In genomic region chr8:127065113-127065473, GRCm38 (mm10) we compare ENCODE assay signal across 9 mouse cellular contexts. TPM values are rescaled to one million over a fixed set of nuclear protein-coding genes. Genes with fewer than 3 reads are reported as not detected.
DNase-seq lines count a peak whose midpoint lies in the region; ATAC-seq and TF ChIP-seq lines count a peak whose summit lies in the region.
"Had no signal": no experiment of that assay in that cellular context is flagged by ENCODE, and none has a peak within 500 bp of the region (broad histone marks: within the 10 kb centered on the region; RNA-seq: fewer than 3 reads in every experiment).

No protein-coding gene starts in this region.

- no peaks in the 10 kb centered on the region for H3K9me3 ChIP-seq in kidney, embryonic 16.5 days (ENCODE audit: low read length)
- H3K9me3 ChIP-seq in limb, embryonic 11.5 days (ENCODE audit: control insufficient read depth, low read length), result no peaks in the 10 kb centered on the region
- H3K9me3 ChIP-seq in neural tube, embryonic 14.5 days (ENCODE audit: control insufficient read depth, low read length), result no peaks in the 10 kb centered on the region

- no peak for DNase-seq in kidney, adult 9 months
- no peak for DNase-seq in limb, embryonic 11.5 days (ENCODE audit: low spot score)
- no peak for DNase-seq in gastrocnemius, postnatal 25 days
- no peak for DNase-seq in gastrocnemius, postnatal 36 days
- no peak for DNase-seq in layer of hippocampus, adult 9-10 months (ENCODE audit: low spot score)

- H3K4me3 ChIP-seq in kidney, embryonic 16.5 days (ENCODE audit: low read length), result peak overlapping the region; percentile 91
- peak overlapping the region; percentile 84 for H3K4me3 ChIP-seq in embryonic fibroblast, embryonic 13.5 days (ENCODE audit: insufficient read depth, low read length)
- H3K4me3 ChIP-seq in limb, embryonic 11.5 days (ENCODE audit: low read depth, low read length), result peak overlapping the region; percentile 91
- H3K4me3 ChIP-seq in neural tube, embryonic 14.5 days (ENCODE audit: low read depth, low read length), result peak overlapping the region; percentile 85

- peak overlapping the region; percentile 97 for H3K27ac ChIP-seq in kidney, embryonic 16.5 days (ENCODE audit: low read length)
- H3K27ac ChIP-seq in embryonic fibroblast, embryonic 13.5 days (ENCODE audit: insufficient read depth, low read length), result no peak overlapping the region
- H3K27ac ChIP-seq in limb, embryonic 11.5 days (replicated peaks; ENCODE audit: low read depth, low read length), result peak overlapping the region; percentile 96
- peak overlapping the region; percentile 91 for H3K27ac ChIP-seq in neural tube, embryonic 14.5 days (ENCODE audit: low read depth, low read length)

- H3K4me2 ChIP-seq in kidney, embryonic 16.5 days (replicated peaks; ENCODE audit: low read depth, low read length), result peak overlapping the region; percentile 66
- peak overlapping the region; percentile 71 for H3K4me2 ChIP-seq in limb, embryonic 11.5 days (ENCODE audit: low read depth, severe bottlenecking)
- peak overlapping the region; percentile 76 for H3K4me2 ChIP-seq in neural tube, embryonic 14.5 days (ENCODE audit: low read depth, low read length)

- no peak for ATAC-seq in kidney, embryonic 16.5 days (ENCODE audit: low FRiP score, low TSS enrichment)
- no peak for ATAC-seq in limb, embryonic 11.5 days (ENCODE audit: insufficient number of reproducible peaks, low FRiP score, low TSS enrichment, low read depth)
- no peak for ATAC-seq in neural tube, embryonic 14.5 days (ENCODE audit: low read depth)
- ATAC-seq: inflammation-experienced regulatory T-cells, adult 6 months had no signal

- WGBS in kidney, embryonic 16.5 days, result 4% methylated on average over 10 of the region's 10 CpGs
- WGBS in limb, embryonic 11.5 days, result 2% methylated on average over 10 of the region's 10 CpGs
- 0% methylated on average over 10 of the region's 10 CpGs for WGBS in neural tube, embryonic 14.5 days

- H3K27me3 ChIP-seq in kidney, embryonic 16.5 days (ENCODE audit: insufficient read depth, low read length), result no peaks in the 10 kb centered on the region; the same call in 1 of the 2 replicates
- H3K27me3 ChIP-seq in limb, embryonic 11.5 days (ENCODE audit: control insufficient read depth, insufficient read depth, low read length), result no peaks in the 10 kb centered on the region
- no peaks in the 10 kb centered on the region; the same call in 1 of the 2 replicates for H3K27me3 ChIP-seq in neural tube, embryonic 14.5 days (ENCODE audit: control insufficient read depth, insufficient read depth, low read length)

- TF ChIP-seq POLR2A in embryonic fibroblast, embryonic 13.5 days (IDR thresholded peaks at IDR 0.05; ENCODE audit: low read depth, low read length), result no peak

- peak overlapping the region; percentile 98 for H3K9ac ChIP-seq in kidney, embryonic 16.5 days (replicated peaks; ENCODE audit: low read length)
- H3K9ac ChIP-seq in limb, embryonic 11.5 days (ENCODE audit: low read length), result peak overlapping the region; percentile 98
- peak overlapping the region; percentile 87 for H3K9ac ChIP-seq in neural tube, embryonic 14.5 days (replicated peaks; ENCODE audit: low read depth, low read length)

- peaks cover 47% of the 10 kb centered on the region for H3K4me1 ChIP-seq in kidney, embryonic 16.5 days (ENCODE audit: insufficient read depth, low read length)
- H3K4me1 ChIP-seq in embryonic fibroblast, embryonic 13.5 days (ENCODE audit: control insufficient read depth, insufficient read depth, low read length), result peaks cover 15% of the 10 kb centered on the region
- H3K4me1 ChIP-seq in limb, embryonic 11.5 days (ENCODE audit: control insufficient read depth, insufficient read depth, low read length), result peaks cover 8% of the 10 kb centered on the region; the same call in 1 of the 2 replicates
- H3K4me1 ChIP-seq in neural tube, embryonic 14.5 days (ENCODE audit: control insufficient read depth, insufficient read depth, low read length), result peaks cover 10% of the 10 kb centered on the region; the same call in 1 of the 2 replicates

- intact Hi-C loops in gastrocnemius, postnatal 36 days (cut with DNase I), result loop anchor here (2.0 kb wide), 1 partner anchor 74 kb away; no protein-coding TSS in a partner anchor

- TF ChIP-seq CTCF in embryonic fibroblast, embryonic 13.5 days (IDR thresholded peaks at IDR 0.05; ENCODE audit: borderline replicate concordance, insufficient read depth, low read length), result no peak

- no peaks in the 10 kb centered on the region for H3K36me3 ChIP-seq in kidney, embryonic 16.5 days (ENCODE audit: insufficient read depth, low read length)
- H3K36me3 ChIP-seq in limb, embryonic 11.5 days (ENCODE audit: control insufficient read depth, insufficient read depth, low read length), result no peaks in the 10 kb centered on the region
- no peaks in the 10 kb centered on the region for H3K36me3 ChIP-seq in neural tube, embryonic 14.5 days (ENCODE audit: control insufficient read depth, insufficient read depth, low read length)

RNA-seq across cellular contexts. Expression of gene Pard3, which starts 1.4 kb away (rescaled TPM):
- polyA plus RNA-seq in kidney, embryonic 16.5 days (2015; fragmentation: Nextera tagmentation; extraction: Ambion mirVana), result 25.5 and 28.7 TPM in 2 replicates
- polyA plus RNA-seq in embryonic fibroblast, embryonic 13.5 days (2011; ENCODE audit: insufficient read length, low read depth, missing spikeins), result 30.9 and 34.4 TPM in 2 replicates
- 38.8 and 41.4 TPM in 2 replicates for polyA plus RNA-seq in limb, embryonic 11.5 days (2014; fragmentation: Nextera tagmentation; extraction: Ambion mirVana)
- 22.7 and 26.1 TPM in 2 replicates for polyA plus RNA-seq in neural tube, embryonic 14.5 days (2014; fragmentation: Nextera tagmentation; extraction: Ambion mirVana)
- 10 to 100 TPM; 24.0 to 30.0 TPM for total RNA-seq in gastrocnemius, postnatal 25 days (2021)
- total RNA-seq in gastrocnemius, postnatal 36 days (2021), result 10 to 100 TPM; 25.8 to 27.3 TPM
- polyA plus RNA-seq: inflammation-experienced regulatory T-cells, adult 6 months had no signal
